Mouse (Mus musculus): Measurements from ENCODE around the gene Tsnaxip1. TPM values are rescaled to one million over a fixed set of nuclear protein-coding genes. Genes with fewer than 3 reads are reported as not detected.

Gene Tsnaxip1
- polyA plus RNA-seq, 1 experiment, result 0.25 TPM

- H3K27ac ChIP-seq (ENCODE audit: insufficient read depth, low read length), result no peak overlapping the region
- DNase-seq, result no peak
- peaks cover 7% of the 10 kb centered on the region for H3K4me1 ChIP-seq (ENCODE audit: control insufficient read depth, insufficient read depth, low read length)
- H3K4me3 ChIP-seq (replicated peaks; ENCODE audit: insufficient read depth, low read depth, low read length), result no peak overlapping the region
- H3K27me3 ChIP-seq (ENCODE audit: control insufficient read depth, insufficient read depth, low read length), result no peaks in the 10 kb centered on the region
- 90% methylated on average over 1 of the region's 1 CpGs for WGBS
- TF ChIP-seq CTCF (IDR thresholded peaks at IDR 0.05; ENCODE audit: borderline replicate concordance, insufficient read depth, low read depth, low read length), result no peak
- TF ChIP-seq POLR2A (IDR thresholded peaks at IDR 0.05; ENCODE audit: borderline replicate concordance, insufficient read depth, low read length), result no peak
Observed at GRCm38 (mm10) chr8:105805964-105806363, 21.6 kb upstream of the Tsnaxip1 start.

GRCm38 (mm10) chr8:105807766-105808165 lies 19.8 kb upstream of the Tsnaxip1 start:
- no peak overlapping the region for H3K4me3 ChIP-seq (replicated peaks; ENCODE audit: insufficient read depth, low read depth, low read length)
- 21% methylated on average over 5 of the region's 5 CpGs for WGBS
- H3K27ac ChIP-seq (ENCODE audit: insufficient read depth, low read length), result no peak overlapping the region
- peak in 1 of 2 experiments; percentile 18 for DNase-seq
- TF ChIP-seq POLR2A (IDR thresholded peaks at IDR 0.05; ENCODE audit: borderline replicate concordance, insufficient read depth, low read length), result no peak
- TF ChIP-seq CTCF (IDR thresholded peaks at IDR 0.05; ENCODE audit: borderline replicate concordance, insufficient read depth, low read depth, low read length), result no peak
- H3K27me3 ChIP-seq (ENCODE audit: control insufficient read depth, insufficient read depth, low read length), result no peaks in the 10 kb centered on the region
- peaks cover 16% of the 10 kb centered on the region for H3K4me1 ChIP-seq (ENCODE audit: control insufficient read depth, insufficient read depth, low read length)

GRCm38 (mm10) chr8:105808480-105808879 lies 19.1 kb upstream of the Tsnaxip1 start:
- Histone ChIP-seq H3K4me1 (ENCODE audit: control insufficient read depth, insufficient read depth, low read length) (peaks cover 16% of the 10 kb centered on the region), H3K27ac (ENCODE audit: insufficient read depth, low read length) (no peak overlapping the region), H3K4me3 (replicated peaks; ENCODE audit: insufficient read depth, low read depth, low read length) (no peak overlapping the region), H3K27me3 (ENCODE audit: control insufficient read depth, insufficient read depth, low read length) (no peaks in the 10 kb centered on the region)
- no peak for DNase-seq
- 88% methylated on average over 2 of the region's 2 CpGs for WGBS
- no peak for TF ChIP-seq CTCF (IDR thresholded peaks at IDR 0.05; ENCODE audit: borderline replicate concordance, insufficient read depth, low read depth, low read length)
- TF ChIP-seq POLR2A (IDR thresholded peaks at IDR 0.05; ENCODE audit: borderline replicate concordance, insufficient read depth, low read length), result no peak

GRCm38 (mm10) chr8:105810245-105810786 lies 17.2 kb upstream of the Tsnaxip1 start:
- WGBS, result 82% methylated on average over 6 of the region's 6 CpGs

GRCm38 (mm10) chr8:105811061-105811460 lies 16.5 kb upstream of the Tsnaxip1 start:
- peaks cover 16% of the 10 kb centered on the region for H3K4me1 ChIP-seq (ENCODE audit: control insufficient read depth, insufficient read depth, low read length)
- H3K27ac ChIP-seq (ENCODE audit: insufficient read depth, low read length), result peak overlapping the region; percentile 77
- TF ChIP-seq CTCF (IDR thresholded peaks at IDR 0.05; ENCODE audit: borderline replicate concordance, insufficient read depth, low read depth, low read length) (no peak), POLR2A (IDR thresholded peaks at IDR 0.05; ENCODE audit: borderline replicate concordance, insufficient read depth, low read length) (no peak)

More at GRCm38 (mm10) chr8:105810245-105810786, 17.2 kb upstream of the Tsnaxip1 start:
- Histone ChIP-seq H3K4me1 (ENCODE audit: control insufficient read depth, insufficient read depth, low read length) (peaks cover 16% of the 10 kb centered on the region), H3K27ac (ENCODE audit: insufficient read depth, low read length) (0 out of 2 replicates have a peak overlapping the region, but pooled peaks have one; percentile 37), H3K27me3 (ENCODE audit: control insufficient read depth, insufficient read depth, low read length) (no peaks in the 10 kb centered on the region), H3K4me3 (replicated peaks; ENCODE audit: insufficient read depth, low read depth, low read length) (no peak overlapping the region)
- DNase-seq, result no peak
- TF ChIP-seq POLR2A (IDR thresholded peaks at IDR 0.05; ENCODE audit: borderline replicate concordance, insufficient read depth, low read length) (no peak), CTCF (IDR thresholded peaks at IDR 0.05; ENCODE audit: borderline replicate concordance, insufficient read depth, low read depth, low read length) (no peak)

GRCm38 (mm10) chr8:105811543-105811942 lies 16.0 kb upstream of the Tsnaxip1 start:
- WGBS, result 43% methylated on average over 3 of the region's 3 CpGs
- Histone ChIP-seq H3K4me1 (ENCODE audit: control insufficient read depth, insufficient read depth, low read length) (peaks cover 16% of the 10 kb centered on the region), H3K27ac (ENCODE audit: insufficient read depth, low read length) (peak overlapping the region; percentile 8; the same call in 1 of the 2 replicates), H3K27me3 (ENCODE audit: control insufficient read depth, insufficient read depth, low read length) (no peaks in the 10 kb centered on the region), H3K4me3 (replicated peaks; ENCODE audit: insufficient read depth, low read depth, low read length) (no peak overlapping the region)
- TF ChIP-seq CTCF (IDR thresholded peaks at IDR 0.05; ENCODE audit: borderline replicate concordance, insufficient read depth, low read depth, low read length), result no peak
- no peak for DNase-seq

More at GRCm38 (mm10) chr8:105811061-105811460, 16.5 kb upstream of the Tsnaxip1 start:
- no peaks in the 10 kb centered on the region for H3K27me3 ChIP-seq (ENCODE audit: control insufficient read depth, insufficient read depth, low read length)
- peak; percentile 53 to 63 for DNase-seq
- H3K4me3 ChIP-seq (replicated peaks; ENCODE audit: insufficient read depth, low read depth, low read length), result no peak overlapping the region
- 13% methylated on average over 10 of the region's 10 CpGs for WGBS

GRCm38 (mm10) chr8:105812511-105812910 lies 15.0 kb upstream of the Tsnaxip1 start:
- Histone ChIP-seq H3K4me3 (replicated peaks; ENCODE audit: insufficient read depth, low read depth, low read length) (no peak overlapping the region), H3K4me1 (ENCODE audit: control insufficient read depth, insufficient read depth, low read length) (peaks cover 15% of the 10 kb centered on the region), H3K27me3 (ENCODE audit: control insufficient read depth, insufficient read depth, low read length) (no peaks in the 10 kb centered on the region), H3K27ac (ENCODE audit: insufficient read depth, low read length) (no peak overlapping the region)
- TF ChIP-seq POLR2A (IDR thresholded peaks at IDR 0.05; ENCODE audit: borderline replicate concordance, insufficient read depth, low read length), result no peak
- TF ChIP-seq CTCF (IDR thresholded peaks at IDR 0.05; ENCODE audit: borderline replicate concordance, insufficient read depth, low read depth, low read length), result no peak
- WGBS, result 81% methylated on average over 5 of the region's 5 CpGs
- no peak for DNase-seq

GRCm38 (mm10) chr8:105813241-105813640 lies 14.3 kb upstream of the Tsnaxip1 start:
- no peak for TF ChIP-seq POLR2A (IDR thresholded peaks at IDR 0.05; ENCODE audit: borderline replicate concordance, insufficient read depth, low read length)
- no peak for TF ChIP-seq CTCF (IDR thresholded peaks at IDR 0.05; ENCODE audit: borderline replicate concordance, insufficient read depth, low read depth, low read length)
- WGBS, result 97% methylated on average over 6 of the region's 6 CpGs
- no peak overlapping the region for H3K27ac ChIP-seq (ENCODE audit: insufficient read depth, low read length)
- H3K4me3 ChIP-seq (replicated peaks; ENCODE audit: insufficient read depth, low read depth, low read length), result no peak overlapping the region
- H3K4me1 ChIP-seq (ENCODE audit: control insufficient read depth, insufficient read depth, low read length), result peaks cover 11% of the 10 kb centered on the region
- DNase-seq, result no peak
- no peaks in the 10 kb centered on the region for H3K27me3 ChIP-seq (ENCODE audit: control insufficient read depth, insufficient read depth, low read length)

Data from cerebellum, adult 2 months (tissue).